Mouse (Mus musculus) megakaryocyte, embryonic 14.5 days (primary cell): Measurements from ENCODE around the gene Trim45.

ENCODE experiments used
- FLI1 ChIP-seq: IDR thresholded peaks from 2 replicates; pipeline ENCODE4 v1.6.1; 2012; ENCODE audit warnings: low read length, inconsistent platforms, mixed read lengths
- GATA1 ChIP-seq: IDR thresholded peaks from 3 replicates; pipeline ENCODE4 v1.6.1; 2012; ENCODE audit warnings: mixed read lengths, low read length, inconsistent platforms, borderline replicate concordance

- TF ChIP-seq GATA1 (no peak), FLI1 (no peak)
These were observed 13.5 kb downstream of the Trim45 start for GRCm38 (mm10) chr3:100935521-100935920.
